Mouse (Mus musculus) stomach, embryonic 16.5 days (tissue): ENCODE measurements around the gene Tap2. TPM values are rescaled to one million over a fixed set of nuclear protein-coding genes. Genes with fewer than 3 reads are reported as not detected.

Experiments used
- ATAC-seq: fragments of 200-750 bp; cut with Nextera tagmentation; 2 replicates; pipeline ENCODE4 v1.8.0; 2017; ENCODE audit warnings: moderate number of reproducible peaks, moderate TSS enrichment; ENCODE audit not compliant: insufficient read depth, low FRiP score
- H3K27ac ChIP-seq: fragments of 300-500 bp; sonication (generic); 2 replicates; pipeline ENCODE4 v1.5.1; 2014; ENCODE audit warnings: low read length
- H3K27me3 ChIP-seq: fragments of 300-500 bp; sonication (generic); 2 replicates; pipeline ENCODE4 v1.6.1; 2014; ENCODE audit warnings: low read length, control low read depth, mixed read lengths; ENCODE audit not compliant: control insufficient read depth, insufficient read depth
- H3K36me3 ChIP-seq: fragments of 300-500 bp; sonication (generic); 2 replicates; pipeline ENCODE4 v1.6.1; 2014; ENCODE audit warnings: low read length; ENCODE audit not compliant: control insufficient read depth, insufficient read depth
- H3K4me1 ChIP-seq: fragments of 300-500 bp; sonication (generic); 2 replicates; pipeline ENCODE4 v1.6.1; 2014; ENCODE audit warnings: low read length, control low read depth, mixed read lengths; ENCODE audit not compliant: control insufficient read depth, insufficient read depth
- H3K4me2 ChIP-seq: fragments of 300-500 bp; sonication (generic); 2 replicates; pipeline ENCODE4 v1.6.1; 2014; ENCODE audit warnings: low read depth, low read length, mixed read lengths
- H3K4me3 ChIP-seq: fragments of 300-500 bp; sonication (generic); replicated peaks from 2 replicates; pipeline ENCODE4 v1.5.1; 2014; ENCODE audit warnings: mild to moderate bottlenecking, low read length
- H3K9ac ChIP-seq: fragments of 300-500 bp; sonication (generic); 2 replicates; pipeline ENCODE4 v1.6.1; 2014; ENCODE audit warnings: low read length
- H3K9me3 ChIP-seq: fragments of 300-500 bp; sonication (generic); replicated peaks from 2 replicates; pipeline ENCODE4 v1.6.1; 2016; ENCODE audit warnings: low read length, control low read depth; ENCODE audit not compliant: control insufficient read depth
- WGBS: fragments of 180-500 bp; shearing (Covaris S2); extraction: QIAGEN DNeasy Blood & Tissue Kit; methylation state at CpG from one replicate; pipeline ENCODE4 v1.1.7; 2014; 5-methylcytosine and 5-hydroxymethylcytosine counted together
- polyA plus RNA-seq: library from polyadenylated mRNA; unstranded; fragments of >200 nt; fragmentation: Nextera tagmentation; extraction: Ambion mirVana; gene quantifications from 2 replicates; pipeline ENCODE4 v1.2.1, GENCODE M21; 2015

Gene Tap2
- polyA plus RNA-seq, 1 experiment from 2014 or later = 7.1 TPM

- Histone ChIP-seq H3K4me2 (no peak overlapping the region), H3K27ac (no peak overlapping the region), H3K9ac (no peak overlapping the region), H3K36me3 (no peaks in the 10 kb centered on the region), H3K27me3 (no peaks in the 10 kb centered on the region), H3K4me3 (no peak overlapping the region), H3K4me1 (no peaks in the 10 kb centered on the region), H3K9me3 (peaks cover 6% of the 10 kb centered on the region; the same call in 1 of the 2 replicates)
- 67% methylated on average over 4 of the region's 4 CpGs for WGBS
- ATAC-seq = no peak
Measured at GRCm38 (mm10) chr17:34177179-34177578, 26.1 kb upstream of the Tap2 start.

GRCm38 (mm10) chr17:34179019-34179418 is 24.3 kb upstream of the Tap2 start:
- 49% methylated on average over 6 of the region's 6 CpGs for WGBS
- H3K4me3 ChIP-seq = no peak overlapping the region
- H3K27me3 ChIP-seq = no peaks in the 10 kb centered on the region
- H3K27ac ChIP-seq = no peak overlapping the region
- no peak for ATAC-seq
- H3K9me3 ChIP-seq = peaks cover 6% of the 10 kb centered on the region; the same call in 1 of the 2 replicates
- no peak overlapping the region for H3K9ac ChIP-seq
- no peaks in the 10 kb centered on the region for H3K36me3 ChIP-seq
- no peaks in the 10 kb centered on the region for H3K4me1 ChIP-seq
- H3K4me2 ChIP-seq = no peak overlapping the region

DNA sequence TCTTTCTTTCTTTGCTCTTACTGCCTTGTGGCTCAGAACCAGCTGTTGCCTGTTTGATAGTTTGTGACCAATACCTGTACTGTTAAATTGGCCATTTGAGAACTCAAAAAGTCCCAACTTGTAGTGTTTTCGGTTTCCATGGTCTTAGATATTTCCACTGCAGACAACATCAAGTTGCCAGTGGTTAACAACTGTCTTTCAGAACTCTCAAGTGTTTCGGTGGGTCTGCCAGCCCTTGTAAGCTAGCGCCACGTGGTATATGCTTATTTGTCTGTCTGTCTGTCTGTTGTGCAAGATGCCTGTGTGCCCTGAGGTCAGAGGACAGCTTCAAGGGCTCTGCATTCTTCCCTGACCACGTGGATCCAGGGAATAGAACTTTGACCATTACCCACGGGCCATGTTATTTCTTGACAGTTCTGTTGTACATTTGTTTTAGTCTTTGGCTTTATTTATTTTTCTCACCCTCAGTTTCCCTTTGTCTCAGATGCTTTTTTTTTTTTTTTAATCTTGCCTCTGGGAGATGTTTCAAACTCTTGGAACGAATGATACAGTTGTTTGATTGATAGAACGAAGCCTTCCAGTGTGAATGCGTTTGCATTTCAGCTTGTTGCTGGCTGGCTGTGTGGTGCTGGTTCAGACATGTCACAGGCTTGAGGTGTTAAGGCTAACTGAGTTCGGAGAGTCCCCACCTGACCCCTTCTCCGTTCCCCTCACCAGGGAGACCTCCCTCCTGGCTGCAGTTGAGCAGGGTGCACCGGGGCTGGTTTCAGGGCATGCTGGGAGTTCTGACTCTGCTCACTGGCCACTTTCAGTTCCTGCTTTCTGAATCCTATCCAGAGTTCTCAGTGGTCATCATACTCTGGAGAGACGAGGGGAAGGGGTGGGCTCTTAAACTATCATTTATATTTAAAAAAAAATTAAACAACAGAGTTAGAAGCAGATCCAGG is 23.1 kb upstream of the Tap2 start:
- no peak for ATAC-seq
- 58% methylated on average over 13 of the region's 13 CpGs for WGBS
- peaks cover 6% of the 10 kb centered on the region; the same call in 1 of the 2 replicates for H3K9me3 ChIP-seq
- no peak overlapping the region for H3K9ac ChIP-seq
- no peaks in the 10 kb centered on the region for H3K27me3 ChIP-seq
- no peak overlapping the region for H3K4me3 ChIP-seq
- no peaks in the 10 kb centered on the region for H3K36me3 ChIP-seq
- no peak overlapping the region for H3K4me2 ChIP-seq
- no peaks in the 10 kb centered on the region for H3K4me1 ChIP-seq
- H3K27ac ChIP-seq = no peak overlapping the region

- Histone ChIP-seq H3K27ac (no peak overlapping the region), H3K9ac (no peak overlapping the region), H3K27me3 (peaks cover 9% of the 10 kb centered on the region; the same call in 1 of the 2 replicates), H3K9me3 (no peaks in the 10 kb centered on the region), H3K36me3 (no peaks in the 10 kb centered on the region), H3K4me3 (no peak overlapping the region), H3K4me1 (peaks cover 8% of the 10 kb centered on the region; the same call in 1 of the 2 replicates), H3K4me2 (no peak overlapping the region)
- no peak for ATAC-seq
- 69% methylated on average over 15 of the region's 15 CpGs for WGBS
Measured at GRCm38 (mm10) chr17:34183564-34184219, 19.6 kb upstream of the Tap2 start.

DNA sequence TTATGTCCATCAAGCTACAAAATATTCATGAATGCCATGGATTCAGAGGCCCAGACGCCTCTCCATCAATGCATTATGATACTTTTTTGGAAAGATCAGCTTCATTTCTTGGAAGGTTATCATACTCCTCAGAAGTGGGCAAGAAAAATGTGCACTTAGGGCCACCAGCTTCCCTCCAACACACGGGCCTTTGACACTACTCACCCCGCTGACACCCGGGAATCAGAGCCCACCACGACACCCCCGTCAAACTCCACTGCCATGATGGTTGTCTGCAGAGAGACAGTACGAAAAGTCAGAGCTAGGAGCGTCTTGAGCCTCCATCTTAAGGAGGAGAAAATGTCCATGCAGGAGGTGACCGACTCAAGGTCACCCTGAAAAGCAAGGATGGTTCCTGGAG is 17.8 kb upstream of the Tap2 start:
- no peak for ATAC-seq
- no peaks in the 10 kb centered on the region for H3K9me3 ChIP-seq
- WGBS = 90% methylated on average over 9 of the region's 9 CpGs
- peaks cover 9% of the 10 kb centered on the region; the same call in 1 of the 2 replicates for H3K27me3 ChIP-seq
- no peak overlapping the region for H3K4me2 ChIP-seq
- H3K4me1 ChIP-seq = peaks cover 8% of the 10 kb centered on the region; the same call in 1 of the 2 replicates
- no peak overlapping the region for H3K4me3 ChIP-seq
- H3K27ac ChIP-seq = no peak overlapping the region
- H3K36me3 ChIP-seq = no peaks in the 10 kb centered on the region
- no peak overlapping the region for H3K9ac ChIP-seq

- H3K9ac ChIP-seq = peak overlapping the region; percentile 81
- peak overlapping the region; percentile 99 for H3K4me2 ChIP-seq
- no peaks in the 10 kb centered on the region for H3K36me3 ChIP-seq
- peaks cover 17% of the 10 kb centered on the region for H3K27me3 ChIP-seq
- ATAC-seq = no peak; the same call in 1 of the 2 replicates
- no peaks in the 10 kb centered on the region for H3K9me3 ChIP-seq
- H3K4me1 ChIP-seq = peaks cover 8% of the 10 kb centered on the region; the same call in 1 of the 2 replicates
- 5% methylated on average over 14 of the region's 14 CpGs for WGBS
- H3K4me3 ChIP-seq = peak overlapping the region; percentile 56
- no peak overlapping the region; the same call in 1 of the 2 replicates for H3K27ac ChIP-seq
Measured at GRCm38 (mm10) chr17:34186885-34187260, 16.5 kb upstream of the Tap2 start.

- peak; percentile 97 for ATAC-seq
- Histone ChIP-seq H3K4me1 (peaks cover 8% of the 10 kb centered on the region; the same call in 1 of the 2 replicates), H3K9ac (peak within 1 kb of the TSS; percentile 81), H3K27ac (peak within 1 kb of the TSS; percentile 71), H3K27me3 (peaks cover 17% of the 10 kb centered on the region), H3K9me3 (no peaks in the 10 kb centered on the region), H3K4me3 (peak within 1 kb of the TSS; percentile 56), H3K36me3 (no peaks in the 10 kb centered on the region), H3K4me2 (peak within 1 kb of the TSS; percentile 99)
- WGBS = under 1% methylated on average over 46 of the region's 46 CpGs
Measured at GRCm38 (mm10) chr17:34187261-34187916, 15.9 kb upstream of the Tap2 start, which contains the start of the genes Tap1 and Psmb9. TSS of gene Tap1 (plus strand) at chr17:34187553. TSS of gene Psmb9 (minus strand) at chr17:34187764.

DNA sequence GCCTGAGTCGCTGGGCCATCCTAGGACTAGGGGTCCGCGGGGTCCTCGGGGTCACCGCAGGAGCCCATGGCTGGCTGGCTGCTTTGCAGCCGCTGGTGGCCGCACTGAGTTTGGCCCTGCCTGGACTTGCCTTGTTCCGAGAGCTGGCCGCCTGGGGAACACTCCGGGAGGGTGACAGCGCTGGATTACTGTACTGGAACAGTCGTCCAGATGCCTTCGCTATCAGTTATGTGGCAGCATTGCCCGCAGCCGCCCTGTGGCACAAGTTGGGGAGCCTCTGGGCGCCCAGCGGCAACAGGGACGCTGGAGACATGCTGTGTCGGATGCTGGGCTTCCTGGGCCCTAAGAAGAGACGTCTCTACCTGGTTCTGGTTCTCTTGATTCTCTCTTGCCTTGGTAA is 15.3 kb upstream of the Tap2 start:
- peak overlapping the region; percentile 81 for H3K9ac ChIP-seq
- H3K4me2 ChIP-seq = peak overlapping the region; percentile 99
- H3K4me3 ChIP-seq = peak overlapping the region; percentile 56
- H3K27me3 ChIP-seq = peaks cover 17% of the 10 kb centered on the region
- H3K9me3 ChIP-seq = no peaks in the 10 kb centered on the region
- peaks cover 8% of the 10 kb centered on the region; the same call in 1 of the 2 replicates for H3K4me1 ChIP-seq
- no peaks in the 10 kb centered on the region for H3K36me3 ChIP-seq
- peak overlapping the region; percentile 71 for H3K27ac ChIP-seq
- peak; percentile 15; the same call in 1 of the 2 replicates for ATAC-seq
- 3% methylated on average over 20 of the region's 20 CpGs for WGBS
